Mouse (Mus musculus) heart, embryonic 11.5 days (tissue): Measurements from ENCODE around the gene Prdm12. TPM values are rescaled to one million over a fixed set of nuclear protein-coding genes. Genes with fewer than 3 reads are reported as not detected.
A peak's percentile ranks its signal among the peaks of the same experiment; 100 is the strongest.

Source experiments
- ATAC-seq: fragments of 200-750 bp; cut with Nextera tagmentation; replicated peaks from 2 replicates; pipeline ENCODE4 v1.8.0; 2017; ENCODE audit warnings: moderate library complexity; ENCODE audit not compliant: insufficient number of reproducible peaks, low FRiP score, low TSS enrichment
- H3K27ac ChIP-seq: fragments of 300-500 bp; sonication (generic); 2 replicates; pipeline ENCODE4 v1.5.1; 2014; ENCODE audit warnings: mild to moderate bottlenecking, low read depth, low read length
- H3K27me3 ChIP-seq: fragments of 300-500 bp; sonication (generic); 2 replicates; pipeline ENCODE4 v1.6.1; 2014; ENCODE audit warnings: mild to moderate bottlenecking, low read length, mixed read lengths; ENCODE audit not compliant: control insufficient read depth, insufficient read depth
- H3K36me3 ChIP-seq: fragments of 300-500 bp; sonication (generic); 2 replicates; pipeline ENCODE4 v1.6.1; 2014; ENCODE audit warnings: mild to moderate bottlenecking, low read length, moderate library complexity, mixed read lengths; ENCODE audit not compliant: control insufficient read depth, insufficient read depth
- H3K4me1 ChIP-seq: fragments of 300-500 bp; sonication (generic); 2 replicates; pipeline ENCODE4 v1.6.1; 2014; ENCODE audit warnings: low read length; ENCODE audit not compliant: control insufficient read depth, insufficient read depth
- H3K4me2 ChIP-seq: fragments of 300-500 bp; sonication (generic); 2 replicates; pipeline ENCODE4 v1.6.1; 2014; ENCODE audit warnings: mild to moderate bottlenecking, moderate library complexity
- H3K4me3 ChIP-seq: fragments of 300-500 bp; sonication (generic); 2 replicates; pipeline ENCODE4 v1.5.1; 2014; ENCODE audit warnings: low read depth, low read length
- H3K9ac ChIP-seq: fragments of 300-500 bp; sonication (generic); 2 replicates; pipeline ENCODE4 v1.6.1; 2014; ENCODE audit warnings: mild to moderate bottlenecking, low read depth, low read length, moderate library complexity
- H3K9me3 ChIP-seq: fragments of 300-500 bp; sonication (generic); replicated peaks from 2 replicates; pipeline ENCODE4 v1.6.1; 2016; ENCODE audit warnings: low read length; ENCODE audit not compliant: control insufficient read depth
- WGBS: fragments of 180-500 bp; shearing (Covaris S2); extraction: QIAGEN DNeasy Blood & Tissue Kit; methylation state at CpG from one replicate; pipeline ENCODE4 v1.1.7; 2014; ENCODE audit not compliant: insufficient replicate concordance; 5-methylcytosine and 5-hydroxymethylcytosine counted together
- polyA plus RNA-seq: library from polyadenylated mRNA; unstranded; fragments of >200 nt; fragmentation: Nextera tagmentation; extraction: Ambion mirVana; gene quantifications from 2 replicates; pipeline ENCODE4 v1.2.1, GENCODE M21; 2014

Gene Prdm12
- polyA plus RNA-seq, 1 experiment from 2014 or later = 0.09 TPM

GRCm38 (mm10) chr2:31638581-31639465, 1.0 kb upstream of the Prdm12 start:
- WGBS = under 1% methylated on average over 33 of the region's 34 CpGs
- no peaks in the 10 kb centered on the region for H3K36me3 ChIP-seq
- no peak overlapping the region for H3K4me2 ChIP-seq
- no peak overlapping the region for H3K9ac ChIP-seq
- no peak for ATAC-seq
- H3K4me1 ChIP-seq = peaks cover 15% of the 10 kb centered on the region; the same call in 1 of the 2 replicates
- 0 out of 2 replicates have a peak overlapping the region, but pooled peaks have one; percentile 14 for H3K4me3 ChIP-seq
- H3K9me3 ChIP-seq = no peaks in the 10 kb centered on the region
- H3K27me3 ChIP-seq = peaks cover 97% of the 10 kb centered on the region
- no peak overlapping the region for H3K27ac ChIP-seq

DNA sequence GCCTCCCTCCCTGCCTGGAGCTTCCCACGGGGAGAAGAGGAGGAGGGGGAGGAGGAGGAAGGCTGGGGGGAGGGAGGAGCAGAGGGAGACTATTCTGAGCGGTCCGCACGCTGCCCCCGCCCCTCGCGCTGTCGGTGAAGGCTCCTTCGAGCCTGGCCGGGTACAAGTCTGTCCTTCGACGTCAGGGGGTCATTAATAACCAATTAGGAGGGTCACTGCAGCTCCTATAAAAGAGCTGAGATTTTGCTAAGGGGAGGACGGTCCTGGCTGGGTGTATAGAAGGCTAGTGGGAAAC, 424 bp upstream of the Prdm12 start:
- no peak for ATAC-seq
- no peak overlapping the region for H3K27ac ChIP-seq
- H3K4me2 ChIP-seq = no peak overlapping the region
- H3K27me3 ChIP-seq = peaks cover 97% of the 10 kb centered on the region
- no peaks in the 10 kb centered on the region for H3K9me3 ChIP-seq
- H3K4me3 ChIP-seq = 0 out of 2 replicates have a peak overlapping the region, but pooled peaks have one; percentile 14
- H3K9ac ChIP-seq = no peak overlapping the region
- under 1% methylated on average over 12 of the region's 13 CpGs for WGBS
- no peaks in the 10 kb centered on the region for H3K36me3 ChIP-seq
- peaks cover 15% of the 10 kb centered on the region; the same call in 1 of the 2 replicates for H3K4me1 ChIP-seq

- Histone ChIP-seq H3K36me3 (no peaks in the 10 kb centered on the region), H3K4me3 (no peak overlapping the region), H3K4me1 (peaks cover 10% of the 10 kb centered on the region; the same call in 1 of the 2 replicates), H3K4me2 (no peak overlapping the region), H3K27ac (no peak overlapping the region), H3K27me3 (peaks cover 93% of the 10 kb centered on the region), H3K9me3 (no peaks in the 10 kb centered on the region), H3K9ac (no peak overlapping the region)
- WGBS = under 1% methylated on average over 48 of the region's 48 CpGs
- ATAC-seq = no peak
Observed at GRCm38 (mm10) chr2:31640609-31641507, 1.0 kb downstream of the Prdm12 start.

DNA sequence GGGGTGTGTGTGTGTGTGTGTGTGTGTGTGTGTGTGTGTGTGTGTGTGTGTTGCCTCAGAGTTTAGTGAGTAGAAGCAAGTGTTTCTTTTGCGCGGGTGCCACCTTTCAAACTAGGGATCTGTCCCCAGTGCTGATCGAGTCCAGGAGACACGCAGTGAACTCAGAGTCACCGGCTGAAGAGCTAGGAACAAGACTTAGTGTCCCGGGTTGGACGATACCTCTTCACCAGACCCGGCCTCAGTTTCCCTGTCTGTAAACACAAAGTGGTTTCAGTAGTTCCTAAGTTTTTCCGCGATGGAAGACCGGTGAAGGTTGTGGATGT, 1.6 kb downstream of the Prdm12 start:
- H3K9ac ChIP-seq = no peak overlapping the region
- H3K9me3 ChIP-seq = no peaks in the 10 kb centered on the region
- no peak for ATAC-seq
- 2% methylated on average over 11 of the region's 11 CpGs for WGBS
- no peaks in the 10 kb centered on the region for H3K36me3 ChIP-seq
- H3K4me2 ChIP-seq = no peak overlapping the region
- no peak overlapping the region for H3K27ac ChIP-seq
- H3K4me3 ChIP-seq = no peak overlapping the region
- H3K27me3 ChIP-seq = peaks cover 93% of the 10 kb centered on the region
- H3K4me1 ChIP-seq = peaks cover 7% of the 10 kb centered on the region; the same call in 1 of the 2 replicates

GRCm38 (mm10) chr2:31641929-31642328, 2.1 kb downstream of the Prdm12 start:
- H3K9ac ChIP-seq = no peak overlapping the region
- H3K27me3 ChIP-seq = peaks cover 93% of the 10 kb centered on the region
- H3K4me3 ChIP-seq = no peak overlapping the region
- no peak overlapping the region for H3K27ac ChIP-seq
- no peak for ATAC-seq
- WGBS = 5% methylated on average over 18 of the region's 18 CpGs
- no peaks in the 10 kb centered on the region for H3K9me3 ChIP-seq
- no peaks in the 10 kb centered on the region for H3K36me3 ChIP-seq
- peaks cover 2% of the 10 kb centered on the region; the same call in 1 of the 2 replicates for H3K4me1 ChIP-seq
- H3K4me2 ChIP-seq = no peak overlapping the region

GRCm38 (mm10) chr2:31653971-31654853, 14.4 kb downstream of the Prdm12 start:
- Histone ChIP-seq H3K27ac (no peak overlapping the region), H3K27me3 (peaks cover 78% of the 10 kb centered on the region), H3K9me3 (no peaks in the 10 kb centered on the region), H3K4me1 (peaks cover 9% of the 10 kb centered on the region), H3K4me2 (peak overlapping the region; percentile 98), H3K9ac (peak overlapping the region; percentile 34; the same call in 1 of the 2 replicates), H3K36me3 (no peaks in the 10 kb centered on the region), H3K4me3 (peak overlapping the region; percentile 67)
- WGBS = under 1% methylated on average over 76 of the region's 109 CpGs
- ATAC-seq = 0 out of 2 replicates have a peak, but pooled peaks have one; percentile 7

DNA sequence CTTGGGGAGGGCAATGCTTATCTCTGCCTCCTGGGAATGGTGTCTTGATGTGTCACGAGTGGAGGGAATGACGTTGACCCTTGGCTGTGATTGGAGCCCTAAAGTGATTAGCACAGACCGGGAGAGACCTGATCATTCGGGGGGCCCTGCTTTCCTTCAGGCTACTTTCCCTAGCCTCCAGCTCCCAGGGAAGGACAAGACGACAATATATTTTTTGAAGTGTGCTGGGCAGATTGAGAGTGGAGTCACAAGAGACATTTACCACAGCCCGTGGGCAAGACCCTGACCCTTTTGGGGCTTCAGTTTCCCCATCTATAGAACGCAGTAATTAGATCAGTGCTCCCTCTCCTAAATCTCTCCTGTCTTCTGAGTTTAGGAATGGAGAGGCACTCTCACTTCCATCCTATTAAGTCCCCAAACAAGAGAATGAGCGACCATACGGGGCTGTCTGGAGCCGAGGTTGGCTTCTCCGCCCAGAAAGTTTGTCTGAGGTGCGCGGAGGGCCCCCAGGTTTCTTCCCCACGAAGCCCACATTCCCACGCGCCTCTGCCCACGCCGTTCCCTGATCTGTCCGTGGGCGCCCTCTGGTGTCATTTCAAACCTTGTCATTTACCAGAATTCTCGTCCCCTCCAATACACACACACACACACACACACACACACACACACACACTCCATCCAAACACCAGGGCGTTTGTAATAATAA, 15.2 kb downstream of the Prdm12 start:
- Histone ChIP-seq H3K4me1 (peaks cover 9% of the 10 kb centered on the region), H3K27me3 (peaks cover 72% of the 10 kb centered on the region), H3K27ac (no peak overlapping the region), H3K4me3 (peak overlapping the region; percentile 67), H3K9ac (peak overlapping the region; percentile 34; the same call in 1 of the 2 replicates), H3K36me3 (no peaks in the 10 kb centered on the region), H3K4me2 (peak overlapping the region; percentile 98), H3K9me3 (no peaks in the 10 kb centered on the region)
- no peak for ATAC-seq
- WGBS = 4% methylated on average over 22 of the region's 22 CpGs
